Mouse (Mus musculus) c-Kit-positive CD71-positive TER-119-positive erythroid progenitor cells, embryonic 14.5 days (primary cell): Measurements from ENCODE around the gene Srcap.

Experiments used
- DNase-seq: peaks from one replicate; pipeline ENCODE4 v3.0.0-alpha.2; 2013; ENCODE audit warnings: low spot score

The Srcap gene

GRCm38 (mm10) chr7:127583260-127583659 lies 71.5 kb downstream of the Srcap start:
- no peak for DNase-seq

- DNase-seq = no peak
Measured at GRCm38 (mm10) chr7:127585031-127585430, 73.2 kb downstream of the Srcap start.

DNA sequence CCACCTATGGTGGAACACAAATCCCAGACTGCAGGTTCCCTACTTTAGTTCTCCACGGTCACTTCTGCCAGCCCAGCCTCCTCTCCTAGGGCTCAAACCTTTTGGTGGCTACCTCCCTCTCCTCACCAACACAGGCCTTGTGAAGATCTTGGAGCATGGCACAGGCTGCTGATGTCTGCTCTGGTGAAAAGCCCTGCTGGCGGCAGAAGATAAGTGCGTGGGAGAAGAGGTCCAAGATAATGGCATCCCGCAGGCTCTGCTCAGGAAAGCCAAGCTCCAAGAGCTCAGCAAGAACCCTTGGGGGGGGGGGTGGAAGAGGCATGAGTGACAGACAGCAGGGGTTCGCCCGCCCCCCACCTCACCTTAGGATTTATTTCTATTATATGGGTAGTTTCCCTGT lies 74.4 kb downstream of the Srcap start:
- DNase-seq = peak; percentile 78

- DNase-seq = no peak
Measured at GRCm38 (mm10) chr7:127587196-127587595, 75.4 kb downstream of the Srcap start.

DNA sequence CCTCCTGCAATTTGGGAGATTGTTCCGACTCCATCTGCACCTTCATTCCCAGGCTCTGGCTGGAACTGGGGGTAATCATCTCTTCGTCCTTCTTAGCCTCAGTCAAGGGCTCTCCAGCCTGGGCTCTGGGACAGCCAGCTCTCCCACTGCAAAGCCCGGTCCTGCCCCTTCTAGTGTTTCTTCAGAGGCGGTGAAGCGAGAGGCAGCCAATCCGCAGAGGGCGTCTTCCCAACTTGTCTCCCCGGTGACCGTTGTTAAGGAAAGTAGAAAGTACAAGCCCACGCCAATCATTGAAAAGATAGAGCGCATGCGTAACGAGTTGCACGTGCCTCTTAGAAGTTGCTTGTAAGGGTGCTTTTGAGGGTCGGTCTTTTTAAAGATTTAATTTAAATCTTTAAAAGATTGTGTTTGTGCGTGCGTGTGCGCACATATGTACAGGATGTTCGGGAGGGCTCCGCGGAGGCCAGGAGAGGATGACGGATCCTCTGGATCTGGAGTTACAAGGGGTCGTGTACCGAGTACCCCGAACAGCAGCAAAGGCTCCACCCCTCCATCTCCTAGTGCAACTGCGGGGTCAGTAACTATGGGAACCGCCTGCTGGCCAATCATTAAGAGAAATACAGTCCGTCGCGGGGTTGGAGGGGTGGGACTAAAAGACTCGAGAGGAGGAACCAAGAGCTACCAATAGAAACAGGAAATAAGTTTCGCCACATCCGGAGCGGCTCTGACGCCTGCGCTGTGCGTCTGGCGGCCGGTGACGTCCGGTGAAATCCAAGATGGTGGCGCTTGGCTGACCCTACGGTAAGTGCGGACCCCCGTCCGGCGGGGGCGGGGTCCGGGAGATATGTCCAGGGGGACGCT lies 76.5 kb downstream of the Srcap start, which contains the start of the genes Ccdc189 and Rnf40:
Gene Ccdc189, minus strand, starts transcription at position 585 of the 861 bp plus-strand sequence.
Gene Rnf40, plus strand, starts transcription at position 757 of the 861 bp plus-strand sequence.
- DNase-seq = peak; percentile 97

DNA sequence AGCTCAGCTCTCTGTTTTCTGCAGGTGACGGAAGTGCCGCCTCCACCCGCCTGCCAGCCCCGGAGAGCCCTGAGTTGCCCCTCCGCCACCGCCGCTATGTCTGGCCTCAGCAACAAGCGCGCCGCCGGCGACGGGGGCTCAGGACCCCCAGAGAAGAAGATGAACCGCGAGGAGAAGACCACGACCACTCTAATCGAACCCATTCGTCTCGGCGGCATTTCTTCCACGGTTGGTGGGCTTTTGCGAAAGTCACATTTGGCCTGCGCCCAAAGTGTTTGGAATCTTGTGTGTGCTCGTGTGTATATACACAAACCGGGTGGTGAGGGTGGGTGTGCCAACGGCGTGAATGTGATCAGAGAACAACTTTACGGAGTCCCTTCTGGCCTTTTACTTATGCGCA lies 77.1 kb downstream of the Srcap start:
- no peak for DNase-seq

DNA sequence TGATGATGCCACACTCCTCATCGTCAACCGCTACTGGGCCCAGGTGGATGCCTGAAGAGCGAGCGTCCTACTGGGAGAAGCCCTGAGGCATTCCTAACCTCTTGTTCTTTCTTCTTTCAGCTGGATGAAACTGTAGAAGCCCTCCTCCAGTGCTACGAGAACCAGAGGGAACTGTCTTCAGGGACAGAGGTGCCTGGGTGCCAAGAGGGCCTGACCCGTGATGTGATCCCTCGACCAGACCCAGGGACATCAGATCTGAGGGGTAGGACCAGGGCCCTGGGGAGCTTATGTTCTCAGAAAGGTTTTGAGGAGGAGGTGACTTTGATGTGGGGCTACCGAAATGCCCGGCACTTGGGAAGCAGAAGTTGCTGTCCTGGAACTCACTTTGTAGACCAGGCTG lies 77.9 kb downstream of the Srcap start:
- DNase-seq = no peak

DNA sequence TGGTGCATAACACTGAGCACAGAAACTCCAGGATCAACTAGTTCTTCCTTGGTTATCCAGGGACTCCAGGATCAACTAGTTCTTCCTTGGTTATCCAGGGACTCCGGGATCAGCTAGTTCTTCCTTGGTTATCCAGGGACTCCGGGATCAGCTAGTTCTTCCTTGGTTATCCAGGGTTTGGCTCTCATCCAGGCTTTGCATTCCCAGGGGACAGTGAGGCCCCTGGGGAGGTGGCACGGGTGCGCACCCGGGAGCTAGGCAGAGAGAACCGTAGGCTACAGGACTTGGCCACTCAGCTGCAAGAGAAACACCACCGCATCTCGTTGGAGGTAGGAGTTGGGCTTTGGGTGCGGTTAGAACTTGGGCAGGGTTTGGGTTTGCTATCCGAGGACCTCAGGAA lies 79.3 kb downstream of the Srcap start:
- no peak for DNase-seq

DNA sequence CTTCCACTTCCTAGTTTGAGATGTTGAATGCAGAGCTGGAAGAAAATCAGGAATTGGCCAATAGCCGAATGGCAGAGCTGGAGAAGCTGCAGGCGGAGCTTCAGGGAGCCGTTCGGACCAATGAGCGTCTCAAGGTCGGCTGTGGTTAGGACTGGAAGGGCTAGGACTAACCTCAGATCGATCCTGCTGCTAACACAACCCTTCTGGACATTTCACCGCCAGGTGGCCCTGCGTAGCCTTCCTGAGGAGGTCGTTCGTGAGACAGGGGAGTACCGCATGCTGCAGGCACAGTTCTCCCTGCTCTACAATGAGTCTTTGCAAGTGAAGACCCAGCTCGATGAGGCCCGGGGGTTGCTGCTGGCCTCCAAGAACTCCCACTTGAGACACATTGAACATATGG lies 80.8 kb downstream of the Srcap start:
- DNase-seq = no peak

GRCm38 (mm10) chr7:127596747-127597146 lies 85.0 kb downstream of the Srcap start:
- no peak for DNase-seq

GRCm38 (mm10) chr7:127600612-127601011 lies 88.8 kb downstream of the Srcap start:
- DNase-seq = no peak

DNA sequence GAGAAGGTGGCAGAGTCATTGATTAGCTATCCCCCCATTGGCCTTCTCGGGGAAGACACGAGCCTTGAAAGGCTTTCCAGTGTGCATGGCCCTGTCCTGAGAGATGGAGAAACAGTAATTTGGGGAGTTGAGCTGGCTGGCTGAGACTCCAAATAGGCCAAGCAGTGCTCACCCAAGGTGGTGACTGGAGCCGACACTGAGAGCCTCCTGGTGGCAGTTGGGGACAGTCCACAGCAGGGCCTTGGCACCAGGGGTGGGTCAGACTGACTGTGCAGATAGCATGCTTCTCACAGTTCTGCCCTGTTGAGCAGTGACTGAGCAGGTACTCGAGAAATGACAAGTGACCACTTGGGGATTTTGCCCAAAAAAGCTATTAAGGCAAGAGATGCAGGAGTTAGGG lies 90.0 kb downstream of the Srcap start:
- DNase-seq = no peak

- no peak for DNase-seq
Measured at GRCm38 (mm10) chr7:127602903-127603302, 91.1 kb downstream of the Srcap start.

GRCm38 (mm10) chr7:127604256-127604655 lies 92.5 kb downstream of the Srcap start:
- no peak for DNase-seq

GRCm38 (mm10) chr7:127607150-127607549 lies 95.4 kb downstream of the Srcap start:
- no peak for DNase-seq
